Mouse (Mus musculus): ENCODE results near the gene Sfxn3.

Sfxn3 gene

DNA sequence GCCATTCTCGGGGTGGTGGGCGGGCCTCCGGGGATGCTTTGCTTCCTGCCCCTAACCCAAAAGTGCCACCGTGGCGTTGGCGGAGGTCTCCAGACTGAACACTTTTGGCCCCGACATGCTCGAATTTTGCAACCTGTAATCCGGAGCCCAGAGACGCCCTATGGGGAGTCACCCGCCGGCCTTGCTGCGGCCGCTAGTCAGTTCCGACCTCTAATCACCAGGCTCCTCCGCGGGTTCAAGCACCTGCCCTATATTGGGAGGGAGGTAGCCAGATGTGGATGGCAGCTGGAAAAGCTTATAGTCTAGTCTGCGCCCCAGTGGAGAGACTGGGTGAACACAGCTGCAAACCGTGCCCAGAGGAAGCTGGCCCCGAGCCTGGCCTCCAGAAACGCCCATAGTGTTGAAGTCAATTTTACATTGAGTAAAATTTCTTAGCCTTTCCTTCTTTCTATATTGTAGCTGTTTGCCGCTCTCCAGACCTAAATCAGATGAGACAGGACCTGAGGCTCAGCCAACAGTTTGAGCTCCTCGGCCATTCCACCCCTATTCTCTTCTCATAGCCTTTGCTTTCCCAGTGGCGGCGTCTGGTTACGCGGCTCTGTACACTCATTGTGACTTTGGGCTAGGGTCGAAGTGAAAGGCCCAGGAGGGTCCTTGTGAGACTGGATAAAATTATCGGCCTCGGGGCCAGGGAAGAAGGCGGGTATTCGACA is 28.2 kb downstream of the Sfxn3 start:
- DNase-seq (ENCODE audit: low spot score), result no peak

DNA sequence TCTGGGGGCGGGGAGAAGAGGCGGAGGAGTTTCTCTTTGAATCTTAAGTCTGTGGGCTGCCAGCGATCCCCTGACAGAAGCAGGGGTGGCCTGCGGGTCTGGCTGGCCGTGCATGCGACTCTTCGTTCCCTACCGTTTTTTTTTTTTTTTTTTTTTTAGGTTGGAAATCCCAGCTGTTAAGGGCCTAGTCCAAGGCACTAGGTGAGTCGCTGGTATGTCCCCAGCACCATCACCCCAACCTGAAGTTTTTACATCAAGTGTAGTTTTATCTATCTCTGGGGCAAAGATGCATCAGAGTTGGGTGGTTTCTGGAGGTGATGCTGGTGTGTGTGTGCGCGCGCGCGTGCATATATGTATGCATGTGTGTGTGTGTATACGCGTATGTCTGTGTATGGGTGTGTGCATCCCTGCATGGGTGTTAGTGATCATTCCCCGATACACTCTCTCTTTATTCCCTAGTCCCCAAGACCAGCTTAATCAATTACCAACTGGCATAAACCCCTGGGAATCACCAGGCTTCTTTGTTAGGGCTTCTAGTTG is 28.8 kb downstream of the Sfxn3 start:
- no peak for DNase-seq (ENCODE audit: low spot score)

DNA sequence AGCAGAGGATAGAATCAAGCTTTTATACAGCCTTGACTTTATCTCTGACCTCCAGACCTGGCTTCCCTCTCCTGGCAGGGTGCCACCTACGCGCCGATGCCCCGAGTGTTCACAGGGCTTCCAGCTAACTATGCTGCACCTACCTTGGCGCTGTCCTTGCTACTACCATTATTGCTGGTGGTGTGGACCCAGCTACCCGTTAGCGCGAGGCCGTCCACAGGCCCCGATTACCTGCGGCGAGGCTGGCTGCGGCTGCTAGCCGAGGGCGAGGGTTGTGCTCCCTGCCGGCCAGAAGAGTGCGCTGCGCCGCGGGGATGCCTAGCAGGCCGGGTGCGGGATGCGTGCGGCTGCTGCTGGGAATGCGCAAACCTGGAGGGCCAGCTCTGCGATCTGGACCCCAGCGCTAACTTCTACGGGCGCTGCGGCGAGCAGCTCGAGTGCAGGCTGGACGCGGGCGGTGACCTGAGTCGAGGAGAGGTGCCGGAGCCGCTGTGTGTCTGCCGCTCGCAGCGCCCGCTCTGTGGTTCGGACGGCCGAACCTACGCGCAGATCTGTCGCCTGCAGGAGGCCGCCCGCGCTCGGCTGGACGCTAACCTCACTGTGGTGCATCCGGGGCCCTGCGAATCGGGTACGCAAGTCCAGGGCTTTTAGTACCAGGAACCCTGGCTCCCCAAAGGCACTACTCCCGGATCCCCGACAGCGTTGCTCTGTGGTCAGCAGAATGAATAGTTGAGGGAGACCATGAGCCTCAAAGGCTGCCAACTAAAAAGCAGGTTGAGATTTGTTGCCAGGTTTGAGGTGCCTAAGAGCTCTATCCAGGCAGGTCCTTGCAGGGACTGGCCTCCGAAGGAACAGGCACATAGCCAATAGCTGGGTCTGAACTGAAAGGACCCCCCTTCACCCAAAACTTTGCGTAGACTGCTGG is 29.5 kb downstream of the Sfxn3 start:
- peak; percentile 80 for DNase-seq (ENCODE audit: low spot score)

DNA sequence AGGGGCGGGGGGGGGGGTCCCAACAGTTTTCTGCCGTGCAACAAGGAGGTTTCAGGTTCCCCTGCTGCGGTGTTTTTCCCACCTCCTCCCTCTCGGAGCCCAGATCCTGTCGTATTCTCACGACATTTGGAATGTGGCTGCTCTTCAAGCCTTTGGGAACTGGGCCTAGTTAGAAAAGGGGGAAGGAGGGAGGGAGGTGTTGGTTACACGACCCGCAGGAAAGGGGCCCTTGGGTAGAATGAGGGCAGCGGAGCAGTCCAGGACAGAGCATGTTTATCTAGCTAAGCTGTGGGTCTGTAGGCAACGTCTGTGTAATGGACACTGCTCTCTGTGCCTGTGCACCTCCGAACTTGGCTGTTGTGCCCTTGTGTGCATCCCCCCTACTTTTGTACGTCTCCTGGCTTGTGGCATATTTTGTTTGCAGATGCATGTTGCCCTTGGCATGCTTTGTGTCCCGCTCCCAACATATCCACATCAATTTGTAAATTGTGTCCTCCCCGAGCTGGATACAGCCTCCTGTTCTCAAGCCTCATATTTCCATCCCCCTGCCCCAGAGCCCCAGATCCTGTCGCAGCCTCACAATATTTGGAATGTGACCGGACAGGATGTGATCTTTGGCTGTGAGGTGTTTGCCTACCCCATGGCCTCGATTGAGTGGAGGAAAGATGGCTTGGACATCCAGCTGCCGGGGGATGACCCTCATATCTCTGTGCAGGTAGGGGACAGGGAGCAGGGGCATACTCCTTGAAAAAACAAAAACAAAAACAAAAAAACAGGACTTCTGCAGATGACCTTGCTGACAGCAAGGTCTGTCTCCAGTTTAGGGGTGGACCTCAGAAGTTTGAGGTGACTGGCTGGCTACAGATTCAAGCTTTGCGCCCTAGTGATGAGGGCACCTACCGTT is 30.7 kb downstream of the Sfxn3 start:
- DNase-seq (ENCODE audit: low spot score), result peak; percentile 44

DNA sequence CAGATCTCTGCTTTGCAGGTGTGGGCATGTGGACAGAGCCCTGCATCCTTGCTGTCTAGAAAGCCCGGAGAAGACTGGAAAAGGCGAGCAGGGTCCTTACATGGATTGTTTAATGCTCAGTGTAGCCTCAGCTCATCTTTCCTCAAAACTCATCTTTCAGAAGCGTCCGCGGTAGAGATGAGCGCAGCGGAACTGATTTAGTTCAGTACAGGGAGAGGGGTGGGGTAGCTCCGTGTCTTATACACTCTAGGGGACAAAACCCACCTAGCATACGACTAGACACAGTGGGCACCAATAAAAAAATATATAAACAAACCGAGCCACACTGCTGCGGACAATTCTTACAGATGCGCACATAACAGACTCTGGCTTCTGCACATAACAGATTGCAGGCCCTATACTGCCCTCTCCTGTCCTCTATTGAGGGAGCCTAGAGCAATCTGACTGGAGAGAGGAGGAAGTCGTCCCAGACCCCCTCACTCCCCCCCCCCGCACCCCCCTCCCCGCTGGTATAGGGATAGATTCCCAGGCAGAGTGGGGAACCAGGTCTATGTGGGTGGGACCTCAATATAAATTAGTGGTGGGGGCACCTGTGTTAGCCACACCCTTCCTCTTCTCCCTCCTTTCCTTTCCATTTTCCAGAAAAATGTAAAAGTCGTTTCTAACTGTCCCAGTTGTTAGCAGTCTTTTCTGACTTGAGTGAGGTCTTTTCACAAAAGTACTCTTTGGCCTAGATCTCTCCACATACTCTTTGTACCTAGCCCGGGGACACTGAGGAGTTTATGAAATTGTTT is 31.9 kb downstream of the Sfxn3 start:
- DNase-seq (ENCODE audit: low spot score), result peak; percentile 70

DNA sequence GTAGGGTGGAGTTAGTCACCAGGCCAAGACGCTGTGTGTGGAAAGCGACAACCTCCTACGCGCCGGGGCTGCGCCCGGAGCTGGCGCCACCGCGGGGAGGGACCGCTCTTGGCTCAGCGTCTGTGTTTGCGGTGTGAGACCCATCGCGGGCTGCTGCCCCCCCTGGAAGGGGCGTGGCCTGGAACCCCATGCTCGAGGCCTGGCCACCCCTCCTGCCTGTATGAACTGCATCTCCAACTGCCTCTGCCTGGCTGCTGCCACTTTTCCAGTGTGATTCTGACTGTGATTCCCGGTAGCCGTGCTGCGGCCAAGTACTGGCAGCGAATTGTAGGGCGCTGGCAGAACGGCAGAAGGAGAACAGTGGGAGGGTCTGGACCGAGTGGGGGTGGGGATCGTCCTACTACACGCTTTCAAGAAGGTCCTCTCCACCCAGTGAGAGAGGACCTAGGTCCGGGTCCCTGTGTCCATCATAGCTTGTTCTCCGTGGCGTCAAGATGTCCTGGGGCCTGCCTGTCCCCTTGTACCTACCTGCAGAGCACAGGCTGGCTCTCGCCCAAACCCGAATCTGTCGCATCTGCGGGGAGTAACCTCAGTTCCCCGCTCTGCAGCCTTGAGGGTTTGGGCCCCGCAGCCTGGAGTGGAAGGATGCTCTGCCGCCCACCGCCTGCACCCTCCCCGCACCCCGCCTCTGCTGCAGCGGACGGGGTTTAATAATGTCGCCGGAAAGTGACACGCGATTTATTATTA is 32.6 kb downstream of the Sfxn3 start:
- peak; percentile 51 for DNase-seq (ENCODE audit: low spot score)

DNA sequence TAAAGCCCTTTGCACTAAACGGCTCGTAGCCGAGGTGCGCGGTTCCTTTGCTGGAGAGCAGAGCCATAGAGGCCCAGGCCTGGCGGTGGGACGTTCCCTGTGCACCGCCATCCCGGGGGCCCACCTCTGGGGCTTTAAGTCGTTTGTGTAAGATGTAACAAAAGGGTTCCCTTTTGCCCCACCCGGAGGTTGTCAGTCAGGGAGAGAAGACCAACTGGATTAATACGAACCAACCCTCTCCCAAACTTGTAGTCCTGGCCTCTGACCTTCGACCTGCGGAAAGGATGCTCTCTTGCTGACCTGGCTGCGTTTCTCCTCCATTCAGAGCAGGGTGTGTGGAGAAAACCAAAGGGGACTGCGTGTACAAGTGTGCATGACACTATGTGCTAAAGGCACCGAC is 33.4 kb downstream of the Sfxn3 start:
- no peak for DNase-seq (ENCODE audit: low spot score)

DNA sequence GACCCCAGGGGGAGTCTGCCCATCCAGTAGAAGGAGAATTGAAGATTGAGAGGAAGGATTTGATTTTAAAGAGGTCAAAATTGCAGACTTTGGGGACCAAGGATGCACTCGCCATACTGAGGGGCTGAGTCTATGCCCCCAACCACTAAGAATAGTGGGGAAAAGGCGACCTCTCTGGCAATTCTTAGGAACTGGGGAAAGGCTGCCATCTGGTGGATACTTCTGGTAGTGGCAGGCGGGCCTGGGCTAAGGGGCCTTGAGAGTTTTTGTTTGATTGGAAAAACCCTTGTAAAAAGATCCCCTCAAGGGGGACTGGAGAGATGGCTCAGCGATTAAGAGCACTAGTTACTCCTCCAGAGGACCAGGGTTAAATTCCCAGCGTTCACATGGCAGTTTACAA is 34.0 kb downstream of the Sfxn3 start:
- peak; percentile 88 for DNase-seq (ENCODE audit: low spot score)

DNA sequence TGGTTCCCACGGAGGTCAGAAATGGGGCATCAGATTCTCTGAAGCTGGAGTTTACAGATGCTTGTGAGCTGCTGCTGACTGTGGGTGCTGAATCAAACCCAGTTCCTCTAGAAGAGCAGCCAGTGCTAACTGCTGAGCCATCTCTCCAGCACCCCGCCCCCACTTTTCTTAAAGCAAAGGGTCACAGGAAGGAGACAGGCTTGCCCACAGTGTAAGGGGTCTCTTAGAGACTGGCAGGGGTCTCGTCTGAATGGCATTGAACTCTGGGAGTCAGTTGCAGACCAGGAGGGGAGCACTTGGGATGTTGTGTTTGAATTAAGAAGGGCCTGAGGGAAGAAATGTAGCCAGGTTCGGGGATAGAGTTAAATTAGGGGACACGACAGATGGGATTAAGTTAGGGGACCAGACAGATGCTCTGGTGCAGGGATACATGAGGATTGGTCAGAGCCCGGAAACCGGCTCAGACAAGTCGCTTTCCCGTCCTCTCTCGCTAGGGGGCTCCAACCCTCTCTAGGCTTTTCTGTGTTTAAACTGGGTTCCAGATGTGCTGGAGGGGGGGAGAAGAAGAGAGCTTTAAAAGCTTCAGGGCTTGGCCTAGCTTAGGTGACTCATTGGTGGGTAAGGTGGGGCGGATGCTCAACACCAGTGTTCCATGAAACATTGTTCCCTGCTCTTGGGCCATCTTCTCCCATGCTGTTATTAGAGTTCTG is 34.7 kb downstream of the Sfxn3 start:
- peak; percentile 70 for DNase-seq (ENCODE audit: low spot score)

DNA sequence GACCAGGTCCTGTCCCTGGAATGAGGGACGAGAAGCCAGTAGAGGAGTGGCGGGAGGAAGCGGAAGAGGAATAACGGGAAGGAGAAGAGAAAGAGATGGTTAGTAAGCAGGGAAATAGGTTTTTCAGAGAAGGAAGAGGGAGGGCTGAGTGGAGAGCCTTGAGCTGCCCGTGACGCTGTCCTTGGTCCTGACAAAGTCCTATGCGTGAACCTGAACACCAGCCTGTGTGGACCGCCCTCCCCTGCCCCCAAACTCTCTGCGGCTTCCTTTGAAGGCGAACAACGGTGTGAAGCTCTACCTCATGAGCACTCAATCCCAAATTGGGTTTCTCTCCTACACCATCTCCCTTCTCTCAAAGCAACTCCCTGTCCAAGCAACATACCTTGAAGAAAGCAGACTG is 50.6 kb downstream of the Sfxn3 start:
- peak; percentile 85 for DNase-seq (ENCODE audit: low spot score)

DNA sequence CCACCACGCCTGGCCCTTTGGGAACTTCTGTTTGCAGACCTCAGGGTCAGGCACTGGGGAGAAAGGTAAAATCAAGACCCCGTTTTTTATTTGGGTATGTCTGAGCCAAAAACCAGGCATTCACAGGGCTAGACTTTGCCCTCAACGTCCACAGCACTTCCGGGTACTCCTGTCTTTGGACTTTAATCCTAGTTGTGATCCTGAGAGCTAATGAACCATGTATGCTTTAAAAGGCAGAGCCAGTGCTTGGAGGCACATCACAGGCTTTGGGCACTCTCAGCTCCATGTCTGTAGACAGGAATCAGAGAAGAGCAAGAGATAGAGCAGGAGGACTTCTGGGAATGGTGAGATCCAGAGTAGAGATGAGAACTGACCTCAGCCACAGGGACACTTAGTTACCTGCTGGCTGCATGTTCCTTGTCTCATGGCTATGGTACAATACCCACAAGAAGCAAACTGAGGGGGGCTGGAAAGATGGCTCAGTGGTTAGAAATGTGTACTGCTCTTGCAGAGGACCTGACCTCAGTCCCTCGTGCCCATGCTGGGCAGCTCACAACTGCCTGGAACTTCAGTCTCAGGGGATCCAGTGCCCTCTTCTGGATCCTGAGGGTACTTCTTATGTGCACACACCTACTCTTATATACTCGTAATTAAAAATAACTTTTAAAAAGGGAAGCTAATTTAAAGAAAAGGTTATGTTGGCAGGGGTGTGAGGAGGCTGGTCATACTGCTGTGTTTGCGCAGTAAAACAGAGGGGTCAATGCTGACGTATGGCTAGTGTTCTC is 53.4 kb downstream of the Sfxn3 start:
- DNase-seq (ENCODE audit: low spot score), result no peak

DNA sequence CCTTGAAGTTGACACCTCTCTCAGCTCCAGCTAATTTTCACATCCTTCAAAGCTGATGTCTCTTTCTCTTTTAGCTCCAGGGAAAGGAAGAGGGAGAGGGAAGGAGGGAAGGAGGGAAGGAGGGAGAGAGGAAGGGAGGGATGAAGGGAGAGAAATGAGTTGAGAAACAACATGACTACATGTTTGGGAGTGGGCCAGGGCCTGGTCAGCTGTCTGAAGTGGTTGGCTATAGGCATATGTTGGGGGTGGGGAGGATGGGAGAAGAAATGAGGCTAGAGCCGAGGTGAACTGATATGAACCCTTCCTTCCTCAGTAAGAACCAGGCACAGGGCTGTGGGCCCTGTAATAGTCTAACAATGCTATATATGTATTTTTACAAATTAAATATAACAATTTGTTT is 58.3 kb downstream of the Sfxn3 start:
- DNase-seq (ENCODE audit: low spot score), result no peak

All from embryo, embryonic 10 days (tissue).